Mouse (Mus musculus) A20 (cell line): Measurements from ENCODE around the gene Arl8b.

ENCODE experiments used
- DNase-seq: peaks from one replicate; pipeline ENCODE4 v3.0.0-alpha.2; 2011; ENCODE audit warnings: low read depth, low spot score

Arl8b gene

GRCm38 (mm10) chr6:108784796-108785195, 1.9 kb downstream of the Arl8b start:
- no peak for DNase-seq

DNA sequence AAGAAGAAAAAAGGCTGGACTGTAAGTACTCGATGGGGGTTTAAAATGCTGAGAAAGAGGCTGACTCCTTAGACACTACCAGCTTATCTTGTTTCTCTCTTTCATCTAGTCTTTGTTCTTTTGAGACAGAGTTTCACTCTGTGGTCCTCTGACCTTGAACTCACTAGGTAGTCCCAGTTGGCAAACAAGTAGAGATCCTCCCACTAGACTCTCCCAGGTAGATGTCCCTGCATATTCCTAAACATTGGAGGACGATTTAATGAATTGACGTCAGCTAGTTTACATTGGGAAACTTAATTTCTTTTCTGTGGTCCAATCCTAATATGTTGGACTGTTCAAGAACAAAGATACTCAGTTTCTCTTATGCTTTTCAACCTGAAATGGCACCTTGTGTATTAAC, 2.7 kb downstream of the Arl8b start:
- DNase-seq = no peak

- no peak for DNase-seq
Measured at GRCm38 (mm10) chr6:108791498-108791897, 8.6 kb downstream of the Arl8b start.

- no peak for DNase-seq
Measured at GRCm38 (mm10) chr6:108795912-108796311, 13.0 kb downstream of the Arl8b start.

- DNase-seq = peak; percentile 57
Measured at GRCm38 (mm10) chr6:108796706-108797105, 13.8 kb downstream of the Arl8b start.

GRCm38 (mm10) chr6:108805194-108805593, 22.3 kb downstream of the Arl8b start:
- no peak for DNase-seq

DNA sequence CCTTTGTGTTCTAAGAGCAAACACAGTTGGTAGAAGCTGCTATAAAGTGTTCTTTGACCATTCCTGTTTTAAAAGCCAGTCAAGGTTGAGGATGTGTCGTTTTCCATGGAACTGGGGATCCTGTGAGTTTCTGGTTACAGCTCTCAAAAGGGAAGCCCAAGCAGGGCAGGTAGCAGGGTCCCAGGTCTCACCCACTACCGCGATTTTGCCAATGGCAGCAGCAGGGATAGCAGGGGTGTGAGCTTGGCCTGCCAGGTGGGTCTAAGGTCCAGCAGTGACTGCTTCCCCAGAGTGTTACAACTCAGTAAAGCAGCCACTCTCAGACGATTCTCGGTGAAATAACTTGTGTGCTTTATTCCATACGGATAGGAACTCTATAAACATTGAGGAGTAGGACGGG, 23.0 kb downstream of the Arl8b start:
- no peak for DNase-seq

DNA sequence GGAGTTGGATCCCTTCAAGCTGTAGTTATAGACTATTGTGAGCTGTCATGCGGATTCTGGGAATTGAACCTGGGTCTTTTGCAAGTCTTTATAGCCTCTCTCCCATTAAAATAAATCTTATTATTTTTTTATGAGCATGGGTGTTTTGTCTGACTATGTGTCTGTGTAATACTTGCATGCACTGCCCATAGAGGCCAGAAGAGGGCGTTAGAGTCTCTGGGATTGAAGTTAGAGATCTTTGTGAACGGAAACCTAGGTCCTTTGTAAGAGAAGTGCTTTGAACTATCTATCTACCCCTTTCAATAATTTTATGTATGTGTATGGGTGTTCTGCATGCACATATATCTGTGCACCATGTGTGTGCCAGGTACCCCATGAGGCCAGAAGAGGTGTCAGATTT, 24.5 kb downstream of the Arl8b start:
- DNase-seq = peak; percentile 49

DNA sequence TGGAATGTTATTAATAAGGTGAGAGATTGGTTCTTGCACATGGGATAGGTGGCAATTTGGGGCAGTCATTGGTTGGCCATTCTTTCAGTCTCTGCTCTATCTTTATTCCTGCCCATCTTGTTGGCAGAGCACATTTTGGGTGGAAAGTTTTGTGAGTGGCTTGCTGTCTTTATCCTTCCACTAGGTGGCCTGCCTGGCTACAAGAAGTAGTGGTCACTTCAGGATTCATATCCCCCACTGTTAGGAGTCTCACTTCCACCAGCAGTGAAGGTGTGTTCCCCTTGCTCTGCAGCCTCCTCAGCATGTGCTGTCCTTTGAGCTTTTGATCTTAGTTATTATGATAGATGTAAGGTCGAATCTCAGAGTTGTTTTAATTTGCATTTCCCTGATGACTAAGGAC, 25.9 kb downstream of the Arl8b start:
- peak; percentile 55 for DNase-seq

GRCm38 (mm10) chr6:108810237-108810636, 27.3 kb downstream of the Arl8b start:
- DNase-seq = peak; percentile 12

DNA sequence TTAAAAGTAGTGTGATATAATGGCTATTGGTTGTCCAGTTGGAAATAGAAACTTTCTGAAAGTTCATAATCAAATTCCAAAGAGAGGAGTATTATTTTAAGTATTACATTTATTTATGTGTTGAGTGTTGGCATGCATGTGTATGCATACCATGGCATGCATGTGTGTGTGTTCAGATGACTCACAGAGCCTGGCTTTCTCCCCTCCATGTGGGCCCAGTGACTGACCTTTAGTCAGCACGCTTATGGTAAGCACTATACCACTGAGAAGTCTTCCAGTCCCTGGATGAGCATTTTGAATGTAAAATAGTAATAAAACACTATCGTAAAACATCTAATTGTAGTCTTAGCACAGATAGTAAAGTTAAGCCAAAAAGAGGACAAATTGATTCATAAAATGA, 29.2 kb downstream of the Arl8b start:
- no peak for DNase-seq

DNA sequence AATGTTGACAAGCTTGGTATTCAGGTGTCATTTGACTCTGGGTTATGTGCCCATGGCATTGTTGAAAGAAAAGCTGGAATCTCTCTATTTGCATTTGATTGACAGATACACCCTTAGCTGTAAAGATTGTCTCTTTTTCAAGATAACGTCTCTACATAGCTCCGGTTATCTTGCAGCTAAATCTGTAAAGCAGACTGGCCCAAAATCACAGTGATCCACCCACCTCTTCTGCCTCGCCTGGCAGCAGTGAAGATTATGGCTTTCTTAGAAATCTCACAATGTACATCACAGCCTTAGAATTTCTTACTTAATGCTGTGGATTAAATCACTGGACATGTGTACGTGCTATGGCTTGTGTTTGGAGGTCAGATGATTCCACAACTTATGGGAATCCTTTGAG, 34.6 kb downstream of the Arl8b start:
- no peak for DNase-seq

- peak; percentile 73 for DNase-seq
Measured at GRCm38 (mm10) chr6:108824816-108825545, 42.1 kb downstream of the Arl8b start.

GRCm38 (mm10) chr6:108826070-108826469, 43.2 kb downstream of the Arl8b start:
- DNase-seq = peak; percentile 55

- DNase-seq = peak; percentile 72
Measured at GRCm38 (mm10) chr6:108827336-108827920, 44.5 kb downstream of the Arl8b start.

DNA sequence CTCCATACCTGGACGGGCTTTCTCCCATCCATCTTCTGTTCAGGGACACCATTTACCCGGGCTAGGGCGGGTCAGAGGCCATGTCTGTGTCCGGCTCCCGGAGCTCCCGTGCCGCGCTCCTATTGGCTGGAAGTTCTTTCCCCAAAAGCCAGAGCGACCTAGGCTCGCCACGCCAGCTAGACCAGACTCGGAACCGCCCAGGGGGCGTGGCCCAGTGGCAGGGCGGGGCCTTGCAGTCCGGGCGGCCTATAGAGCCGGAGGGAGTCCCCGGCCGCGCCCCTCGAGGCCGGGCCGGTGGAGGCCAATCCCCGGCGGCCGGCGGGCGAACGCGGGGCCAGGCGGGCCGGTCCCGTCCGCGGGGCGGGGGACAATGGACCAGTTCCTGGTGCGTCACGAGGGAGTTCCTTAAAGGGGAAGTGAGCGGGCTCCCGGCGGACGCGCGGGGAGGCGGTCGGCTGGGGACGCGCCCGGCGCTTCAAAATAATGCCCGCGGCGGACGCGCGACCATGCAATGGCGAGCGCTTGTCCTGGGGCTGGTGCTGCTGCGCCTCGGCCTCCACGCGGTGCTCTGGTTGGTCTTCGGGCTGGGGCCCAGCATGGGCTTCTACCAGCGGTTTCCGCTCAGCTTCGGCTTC, 45.5 kb downstream of the Arl8b start, which contains the start of gene Edem1:
TSS of gene Edem1 (plus strand) at position 408 of the 635 bp plus-strand sequence.
- peak; percentile 96 for DNase-seq

GRCm38 (mm10) chr6:108828872-108829271, 46.0 kb downstream of the Arl8b start:
- DNase-seq = peak; percentile 80

DNA sequence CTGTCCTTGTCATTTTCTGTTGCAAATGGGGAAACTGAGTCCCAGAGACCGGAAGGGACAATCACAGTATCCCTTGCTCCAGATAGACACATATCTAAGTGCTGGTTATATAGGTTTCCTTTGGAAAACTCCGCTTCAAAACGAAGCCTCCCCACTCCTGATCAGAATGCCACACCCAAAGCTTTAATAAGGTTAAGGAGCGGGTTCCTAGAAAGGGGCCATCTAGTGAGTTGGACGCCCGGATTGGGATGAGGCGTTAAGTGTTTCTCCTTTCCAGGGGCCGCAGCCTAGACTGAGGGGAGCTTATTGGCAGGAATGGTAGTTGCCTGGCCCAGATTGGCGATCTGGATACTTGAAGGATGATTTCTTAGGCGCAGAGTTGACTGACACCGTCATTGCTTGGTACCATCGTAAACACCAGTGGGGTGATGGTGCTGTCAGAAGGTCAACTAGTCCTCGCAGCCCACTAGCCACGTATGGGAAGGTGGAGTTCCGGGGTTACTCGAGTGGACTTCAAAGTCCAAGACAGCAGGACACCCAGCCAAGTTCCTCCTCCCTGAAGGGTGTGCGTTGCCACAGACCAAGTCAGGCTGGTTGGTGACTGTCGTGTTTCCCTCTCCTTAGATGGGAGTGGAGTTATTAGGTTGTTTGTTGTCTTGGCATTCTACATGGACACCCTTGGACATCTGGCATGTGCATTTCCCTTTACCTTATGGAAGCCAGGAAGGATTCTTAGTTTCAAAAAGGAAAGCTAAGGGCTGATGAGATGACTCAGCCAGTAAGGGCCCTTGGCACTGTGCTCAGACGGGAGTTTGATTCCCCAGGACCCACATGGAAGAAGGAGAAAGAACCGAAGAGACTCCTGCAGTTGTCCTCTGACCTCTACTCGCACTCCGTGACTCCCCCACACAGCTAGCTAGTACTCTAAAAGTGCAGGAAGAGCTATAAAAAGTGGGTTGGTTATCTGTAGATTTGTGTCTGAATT, 46.8 kb downstream of the Arl8b start:
- no peak for DNase-seq

DNA sequence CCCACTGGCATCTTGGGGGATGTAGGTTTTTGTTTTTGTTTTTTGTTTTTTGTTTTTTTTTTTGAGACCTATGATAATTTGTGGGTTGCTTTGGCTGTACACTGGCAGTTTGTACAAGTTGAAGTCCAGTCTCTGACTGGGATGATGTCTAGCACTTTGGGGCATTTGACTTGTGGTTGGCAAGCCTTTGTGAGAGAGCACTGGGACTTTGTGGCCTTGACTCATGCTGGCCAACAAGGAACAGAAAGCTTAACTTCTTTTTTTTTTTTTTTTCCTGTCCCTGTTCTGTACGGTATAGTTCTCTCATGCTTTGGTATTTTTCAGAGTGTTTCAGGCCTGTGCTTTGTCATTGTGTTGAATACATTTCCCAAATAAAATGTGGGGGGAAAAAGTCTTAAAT, 49.3 kb downstream of the Arl8b start:
- peak; percentile 37 for DNase-seq

DNA sequence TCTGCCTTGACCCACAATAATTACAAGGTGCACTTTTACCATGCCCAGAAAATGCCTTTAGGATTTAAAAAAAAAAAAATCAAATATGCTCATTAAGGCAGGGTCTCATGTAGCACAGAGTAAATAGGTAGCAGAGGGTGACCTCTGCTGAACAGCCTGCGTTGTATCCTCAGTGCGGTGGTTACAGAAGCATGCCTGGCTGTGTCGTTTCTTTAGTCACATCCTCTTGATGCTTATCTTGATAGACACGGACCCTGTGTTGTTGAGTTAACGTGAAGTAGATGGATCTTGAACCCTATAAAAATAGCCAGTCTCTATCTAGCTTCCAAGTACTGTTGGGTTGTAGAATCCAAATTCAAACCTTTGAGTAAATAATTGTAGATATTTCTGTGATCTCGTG, 50.1 kb downstream of the Arl8b start:
- DNase-seq = peak; percentile 22

DNA sequence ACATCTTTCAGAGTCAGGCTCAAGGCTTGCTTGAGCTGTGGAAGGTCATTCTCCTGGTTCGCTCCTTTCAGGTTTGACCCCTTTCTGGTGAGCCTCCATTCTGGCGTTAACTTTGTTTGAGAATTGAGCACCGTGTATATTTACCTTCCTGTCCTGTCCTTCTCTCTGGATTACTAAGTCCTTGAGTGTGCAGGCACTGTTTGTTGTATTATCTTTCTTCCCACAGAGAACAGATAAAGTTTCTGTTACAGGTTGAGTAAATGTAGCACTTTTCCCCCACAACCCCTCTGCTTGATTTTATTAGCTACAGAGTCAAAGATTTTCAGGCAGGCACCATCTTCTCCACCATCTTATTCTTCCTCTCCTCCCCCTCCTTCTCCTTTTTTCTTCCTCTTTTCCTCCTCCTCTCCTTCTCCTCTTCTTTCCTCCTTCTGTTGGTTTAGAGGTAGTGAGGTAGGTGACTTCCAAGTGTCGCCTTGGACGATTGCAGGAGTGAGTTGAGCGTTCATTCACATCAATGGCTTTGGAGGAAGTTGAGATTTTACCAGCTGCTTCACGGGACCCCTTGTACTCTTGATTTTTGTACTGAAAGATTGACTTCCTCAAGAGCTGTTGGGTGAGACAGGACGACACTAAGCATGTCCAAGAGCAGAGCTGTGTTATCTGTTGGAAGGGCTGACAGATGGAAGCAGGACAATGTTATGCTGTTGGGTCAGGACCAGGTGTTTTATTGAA, 51.2 kb downstream of the Arl8b start:
- peak; percentile 63 for DNase-seq
